Mouse (Mus musculus) E14TG2a.4 (cell line): Measurements from ENCODE around the gene Sirt2.

ENCODE experiments used
- CTCF ChIP-seq: conservative IDR thresholded peaks from 2 replicates; pipeline ENCODE4 v1.5.1; 2014; ENCODE audit warnings: low read length
- NANOG ChIP-seq: IDR thresholded peaks from 2 replicates; pipeline ENCODE4 v1.6.1; 2014; ENCODE audit warnings: borderline replicate concordance, low read length, mixed read lengths
- POU5F1 ChIP-seq: IDR thresholded peaks from 2 replicates; pipeline ENCODE4 v1.6.1; 2014; ENCODE audit warnings: low read length, borderline replicate concordance

DNA sequence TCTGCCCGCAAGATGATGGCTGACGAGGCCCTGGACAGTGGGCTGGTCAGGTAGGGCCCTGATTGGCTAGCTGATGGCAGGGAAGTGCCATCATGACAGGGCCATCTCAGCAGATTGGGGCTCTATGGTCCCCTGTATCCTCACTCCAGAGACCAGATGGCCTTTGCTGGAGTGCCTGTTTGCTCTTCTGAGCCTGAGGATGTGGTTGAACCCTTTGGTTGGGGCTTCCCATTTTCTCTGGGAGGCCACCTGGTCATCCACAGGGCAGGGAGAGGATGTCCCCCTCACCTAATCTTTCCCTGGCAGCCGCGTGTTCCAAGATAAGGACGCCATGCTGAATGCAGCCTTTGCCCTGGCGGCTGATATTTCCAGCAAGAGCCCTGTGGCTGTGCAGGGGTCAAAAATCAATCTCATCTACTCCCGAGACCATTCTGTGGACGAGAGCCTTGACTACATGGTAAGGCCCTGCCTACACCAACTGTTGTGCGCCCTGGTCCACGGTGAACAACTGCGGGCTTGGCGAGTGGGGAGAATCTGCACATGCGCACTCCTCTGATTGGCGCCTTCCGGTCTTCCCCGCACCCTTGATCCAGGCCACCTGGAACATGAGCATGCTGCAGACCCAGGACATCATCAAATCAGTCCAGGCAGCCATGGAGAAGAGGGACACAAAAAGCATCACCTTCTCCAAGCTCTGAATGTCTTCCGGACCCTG lies 65.0 kb downstream of the Sirt2 start:
- TF ChIP-seq CTCF (no peak), POU5F1 (no peak), NANOG (no peak)
